Mouse (Mus musculus) limb, embryonic 10.5 days (tissue): ENCODE measurements at regions not wholly inside any gene's neighbourhood (a gene's known extent, or its start where the extent isn't known, plus 50 kb on each side); places are given as distances from the start of the nearest gene placed in this dataset.

Experiments used
- DNase-seq: peaks from one replicate; pipeline ENCODE4 v3.0.0-alpha.2; 2017; ENCODE audit warnings: low spot score
- H3K27ac ChIP-seq: fragments of 300-500 bp; sonication (generic); 2 replicates; pipeline ENCODE4 v1.5.1; 2016; ENCODE audit warnings: mild to moderate bottlenecking
- H3K27me3 ChIP-seq: fragments of 300-500 bp; sonication (generic); 2 replicates; pipeline ENCODE4 v1.6.1; 2016; ENCODE audit warnings: low read depth, mild to moderate bottlenecking; ENCODE audit not compliant: poor library complexity, severe bottlenecking
- H3K36me3 ChIP-seq: fragments of 300-500 bp; sonication (generic); 2 replicates; pipeline ENCODE4 v1.6.1; 2016; ENCODE audit warnings: mild to moderate bottlenecking, moderate library complexity
- H3K4me1 ChIP-seq: fragments of 300-500 bp; sonication (generic); 2 replicates; pipeline ENCODE4 v1.6.1; 2016
- H3K4me3 ChIP-seq: fragments of 300-500 bp; sonication (generic); 2 replicates; pipeline ENCODE4 v1.5.1; 2016; ENCODE audit warnings: mild to moderate bottlenecking, moderate library complexity
- H3K9me3 ChIP-seq: fragments of 300-500 bp; sonication (generic); replicated peaks from 2 replicates; pipeline ENCODE4 v1.6.1; 2016; ENCODE audit warnings: mild to moderate bottlenecking
- WGBS: fragments of 180-500 bp; shearing (Covaris S2); methylation state at CpG from one replicate; pipeline ENCODE4 v1.1.7; 2016; 5-methylcytosine and 5-hydroxymethylcytosine counted together

- Histone ChIP-seq H3K9me3 (no peaks in the 10 kb centered on the region), H3K4me1 (no peaks in the 10 kb centered on the region), H3K36me3 (no peaks in the 10 kb centered on the region), H3K27ac (no peak overlapping the region), H3K4me3 (no peak overlapping the region), H3K27me3 (no peaks in the 10 kb centered on the region)
- DNase-seq, result no peak
- WGBS, result 92% methylated on average over 7 of the region's 7 CpGs
These were observed 70.5 kb downstream of the Tmx1 start for GRCm38 (mm10) chr12:70523379-70523778.

- Histone ChIP-seq H3K36me3 (no peaks in the 10 kb centered on the region), H3K27ac (no peak overlapping the region), H3K4me1 (no peaks in the 10 kb centered on the region), H3K27me3 (no peaks in the 10 kb centered on the region), H3K9me3 (no peaks in the 10 kb centered on the region), H3K4me3 (no peak overlapping the region)
- DNase-seq, result no peak
- 88% methylated on average over 4 of the region's 4 CpGs for WGBS
These were observed 71.8 kb downstream of the Tmx1 start for GRCm38 (mm10) chr12:70524703-70525102.

GRCm38 (mm10) chr12:70531661-70532060 lies 78.8 kb downstream of the Tmx1 start:
- H3K9me3 ChIP-seq, result no peaks in the 10 kb centered on the region
- peaks cover 11% of the 10 kb centered on the region for H3K4me1 ChIP-seq

GRCm38 (mm10) chr12:70532225-70532624 lies 79.3 kb downstream of the Tmx1 start:
- peaks cover 11% of the 10 kb centered on the region for H3K4me1 ChIP-seq
- no peaks in the 10 kb centered on the region for H3K27me3 ChIP-seq
- no peaks in the 10 kb centered on the region for H3K9me3 ChIP-seq
- no peaks in the 10 kb centered on the region for H3K36me3 ChIP-seq
- no peak overlapping the region for H3K4me3 ChIP-seq
- 86% methylated on average over 10 of the region's 10 CpGs for WGBS
- DNase-seq, result no peak
- H3K27ac ChIP-seq, result peak overlapping the region; percentile 56; the same call in 1 of the 2 replicates

More at GRCm38 (mm10) chr12:70531661-70532060, 78.8 kb downstream of the Tmx1 start:
- H3K27ac ChIP-seq, result no peak overlapping the region
- H3K4me3 ChIP-seq, result no peak overlapping the region
- H3K27me3 ChIP-seq, result no peaks in the 10 kb centered on the region
- no peak for DNase-seq
- H3K36me3 ChIP-seq, result no peaks in the 10 kb centered on the region

- H3K4me1 ChIP-seq, result peaks cover 11% of the 10 kb centered on the region
- H3K36me3 ChIP-seq, result no peaks in the 10 kb centered on the region
- WGBS, result 85% methylated on average over 10 of the region's 10 CpGs
- H3K9me3 ChIP-seq, result no peaks in the 10 kb centered on the region
- H3K27me3 ChIP-seq, result no peaks in the 10 kb centered on the region
- no peak overlapping the region for H3K4me3 ChIP-seq
- DNase-seq, result no peak
- H3K27ac ChIP-seq, result peak overlapping the region; percentile 56; the same call in 1 of the 2 replicates
These were observed 79.9 kb downstream of the Tmx1 start for GRCm38 (mm10) chr12:70532843-70533242.

- Histone ChIP-seq H3K36me3 (no peaks in the 10 kb centered on the region), H3K27me3 (no peaks in the 10 kb centered on the region), H3K4me3 (no peak overlapping the region), H3K9me3 (no peaks in the 10 kb centered on the region), H3K4me1 (peaks cover 11% of the 10 kb centered on the region), H3K27ac (peak overlapping the region; percentile 4; the same call in 1 of the 2 replicates)
- WGBS, result 70% methylated on average over 12 of the region's 12 CpGs
- DNase-seq, result no peak
These were observed 80.6 kb downstream of the Tmx1 start for GRCm38 (mm10) chr12:70533375-70533935.

GRCm38 (mm10) chr12:70539124-70539523 lies 86.2 kb downstream of the Tmx1 start:
- no peaks in the 10 kb centered on the region for H3K9me3 ChIP-seq
- no peaks in the 10 kb centered on the region for H3K27me3 ChIP-seq
- H3K27ac ChIP-seq, result no peak overlapping the region
- H3K4me1 ChIP-seq, result peaks cover 23% of the 10 kb centered on the region
- 86% methylated on average over 4 of the region's 4 CpGs for WGBS
- DNase-seq, result no peak
- no peak overlapping the region for H3K4me3 ChIP-seq
- H3K36me3 ChIP-seq, result no peaks in the 10 kb centered on the region

- DNase-seq, result no peak
- Histone ChIP-seq H3K9me3 (no peaks in the 10 kb centered on the region), H3K4me3 (no peak overlapping the region), H3K27me3 (no peaks in the 10 kb centered on the region), H3K27ac (no peak overlapping the region), H3K36me3 (no peaks in the 10 kb centered on the region), H3K4me1 (peaks cover 28% of the 10 kb centered on the region)
- WGBS, result 93% methylated on average over 14 of the region's 14 CpGs
These were observed 87.0 kb downstream of the Tmx1 start for GRCm38 (mm10) chr12:70539856-70540255.

GRCm38 (mm10) chr12:70541432-70541831 lies 88.5 kb downstream of the Tmx1 start:
- DNase-seq, result no peak

GRCm38 (mm10) chr12:70543299-70543698 lies 90.4 kb downstream of the Tmx1 start:
- H3K4me3 ChIP-seq, result no peak overlapping the region
- DNase-seq, result no peak
- 50% methylated on average over 5 of the region's 5 CpGs for WGBS
- no peaks in the 10 kb centered on the region for H3K27me3 ChIP-seq
- H3K27ac ChIP-seq, result no peak overlapping the region
- H3K9me3 ChIP-seq, result no peaks in the 10 kb centered on the region
- H3K4me1 ChIP-seq, result peaks cover 32% of the 10 kb centered on the region
- no peaks in the 10 kb centered on the region for H3K36me3 ChIP-seq

More at GRCm38 (mm10) chr12:70541432-70541831, 88.5 kb downstream of the Tmx1 start:
- Histone ChIP-seq H3K4me3 (no peak overlapping the region), H3K36me3 (no peaks in the 10 kb centered on the region), H3K27ac (no peak overlapping the region), H3K27me3 (no peaks in the 10 kb centered on the region), H3K9me3 (no peaks in the 10 kb centered on the region), H3K4me1 (peaks cover 28% of the 10 kb centered on the region)
- WGBS, result 95% methylated on average over 4 of the region's 4 CpGs

GRCm38 (mm10) chr12:70544326-70544725 lies 91.4 kb downstream of the Tmx1 start:
- Histone ChIP-seq H3K27ac (no peak overlapping the region), H3K9me3 (no peaks in the 10 kb centered on the region), H3K4me1 (peaks cover 34% of the 10 kb centered on the region), H3K27me3 (no peaks in the 10 kb centered on the region), H3K4me3 (no peak overlapping the region), H3K36me3 (no peaks in the 10 kb centered on the region)
- no peak for DNase-seq
- WGBS, result 20% methylated on average over 12 of the region's 12 CpGs

- H3K9me3 ChIP-seq, result no peaks in the 10 kb centered on the region
- no peak overlapping the region for H3K27ac ChIP-seq
- 61% methylated on average over 7 of the region's 7 CpGs for WGBS
- H3K4me3 ChIP-seq, result no peak overlapping the region
- no peak for DNase-seq
- H3K4me1 ChIP-seq, result peaks cover 34% of the 10 kb centered on the region
- no peaks in the 10 kb centered on the region for H3K36me3 ChIP-seq
- H3K27me3 ChIP-seq, result no peaks in the 10 kb centered on the region
These were observed 92.1 kb downstream of the Tmx1 start for GRCm38 (mm10) chr12:70544850-70545510.

- H3K4me1 ChIP-seq, result peaks cover 25% of the 10 kb centered on the region
- no peaks in the 10 kb centered on the region for H3K27me3 ChIP-seq
- no peak for DNase-seq
- 50% methylated on average over 6 of the region's 6 CpGs for WGBS
- H3K9me3 ChIP-seq, result no peaks in the 10 kb centered on the region
- H3K27ac ChIP-seq, result no peak overlapping the region
- H3K36me3 ChIP-seq, result no peaks in the 10 kb centered on the region
- no peak overlapping the region for H3K4me3 ChIP-seq
These were observed 94.3 kb downstream of the Tmx1 start for GRCm38 (mm10) chr12:70547199-70547598.
